Mouse (Mus musculus) E14TG2a.4 (cell line): ENCODE data around the gene Nelfb.

Source experiments
- H3K27me3 ChIP-seq: 2 replicates; pipeline ENCODE4 v1.6.1; 2014; ENCODE audit warnings: low read length, control low read depth; ENCODE audit not compliant: insufficient read depth
- H3K36me3 ChIP-seq: 2 replicates; pipeline ENCODE4 v1.6.1; 2014; ENCODE audit warnings: low read length, control low read depth; ENCODE audit not compliant: insufficient read depth
- H3K4me1 ChIP-seq: replicated peaks from 2 replicates; pipeline ENCODE4 v1.6.1; 2014; ENCODE audit warnings: low read depth, low read length, control low read depth
- H3K4me3 ChIP-seq: replicated peaks from 2 replicates; pipeline ENCODE4 v1.5.1; 2014; ENCODE audit warnings: mild to moderate bottlenecking, low read length
- H3K9me3 ChIP-seq: 2 replicates; pipeline ENCODE4 v1.6.1; 2014; ENCODE audit warnings: low read length, control low read depth
- CTCF ChIP-seq: conservative IDR thresholded peaks from 2 replicates; pipeline ENCODE4 v1.5.1; 2014; ENCODE audit warnings: low read length
- NANOG ChIP-seq: IDR thresholded peaks from 2 replicates; pipeline ENCODE4 v1.6.1; 2014; ENCODE audit warnings: borderline replicate concordance, low read length, mixed read lengths
- POU5F1 ChIP-seq: IDR thresholded peaks from 2 replicates; pipeline ENCODE4 v1.6.1; 2014; ENCODE audit warnings: low read length, borderline replicate concordance

Gene Nelfb

GRCm38 (mm10) chr2:25156990-25157389, 54.3 kb downstream of the Nelfb start:
- Histone ChIP-seq H3K36me3 (no peaks in the 10 kb centered on the region), H3K4me3 (no peak overlapping the region), H3K4me1 (0 out of 2 replicates have a peak, but pooled peaks cover under 1% of the 10 kb centered on the region), H3K27me3 (no peaks in the 10 kb centered on the region), H3K9me3 (no peaks in the 10 kb centered on the region)
- TF ChIP-seq POU5F1 = no peak
- no peak for TF ChIP-seq NANOG
- TF ChIP-seq CTCF = no peak; the same call in 1 of the 2 replicates

- Histone ChIP-seq H3K9me3 (no peaks in the 10 kb centered on the region), H3K27me3 (no peaks in the 10 kb centered on the region), H3K36me3 (no peaks in the 10 kb centered on the region), H3K4me3 (no peak overlapping the region), H3K4me1 (no peaks in the 10 kb centered on the region)
- no peak for TF ChIP-seq NANOG
- TF ChIP-seq CTCF = no peak
- TF ChIP-seq POU5F1 = no peak
Measured at GRCm38 (mm10) chr2:25156177-25156576, 55.1 kb downstream of the Nelfb start.

- peaks cover 10% of the 10 kb centered on the region; the same call in 1 of the 2 replicates for H3K4me1 ChIP-seq
- no peak overlapping the region for H3K4me3 ChIP-seq
- peaks cover 19% of the 10 kb centered on the region for H3K27me3 ChIP-seq
- TF ChIP-seq CTCF = no peak
- no peak for TF ChIP-seq POU5F1
- no peak for TF ChIP-seq NANOG
- H3K9me3 ChIP-seq = no peaks in the 10 kb centered on the region
- no peaks in the 10 kb centered on the region for H3K36me3 ChIP-seq
Measured at GRCm38 (mm10) chr2:25151280-25151956, 59.9 kb downstream of the Nelfb start.
